Mouse (Mus musculus) thymus, postnatal 14 days (tissue): ENCODE results near the gene Ppfia3.
A peak's percentile ranks its signal among the peaks of the same experiment; 100 is the strongest.
"Not testable (repeated sequence)": the region's sequence is repeated elsewhere in the genome, so short reads cannot be mapped to it uniquely, and the experiment has no call there.

Source experiments
- DNase-seq: peaks from one replicate; pipeline ENCODE4 v3.0.0; 2021

Gene Ppfia3

DNA sequence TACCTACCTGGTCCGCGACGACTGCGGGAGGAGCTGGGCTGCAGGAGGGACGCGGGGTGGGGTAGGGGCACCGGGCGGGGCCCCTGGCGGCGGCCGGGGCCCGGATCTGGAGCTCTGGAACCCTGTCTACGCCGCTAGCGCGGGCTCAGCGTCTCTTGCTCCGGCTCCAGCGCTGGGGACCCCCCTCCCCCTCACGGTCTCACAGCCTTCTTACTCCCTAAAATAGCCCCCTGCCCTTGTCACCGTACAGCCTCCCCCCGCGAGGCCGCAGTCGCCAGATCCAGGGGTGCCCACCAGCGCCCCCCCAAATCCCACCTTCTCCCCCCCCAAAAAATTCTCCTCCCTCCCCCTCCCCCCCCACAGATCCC, at the start of gene Ppfia3:
Gene Ppfia3 (minus strand): TSS at position 368 of the 368 bp plus-strand sequence.
- DNase-seq: no peak

GRCm38 (mm10) chr7:45415636-45416035, 48.8 kb upstream of the Ppfia3 start:
- no peak for DNase-seq

GRCm38 (mm10) chr7:45414740-45415224, 48.0 kb upstream of the Ppfia3 start:
- DNase-seq: no peak

DNA sequence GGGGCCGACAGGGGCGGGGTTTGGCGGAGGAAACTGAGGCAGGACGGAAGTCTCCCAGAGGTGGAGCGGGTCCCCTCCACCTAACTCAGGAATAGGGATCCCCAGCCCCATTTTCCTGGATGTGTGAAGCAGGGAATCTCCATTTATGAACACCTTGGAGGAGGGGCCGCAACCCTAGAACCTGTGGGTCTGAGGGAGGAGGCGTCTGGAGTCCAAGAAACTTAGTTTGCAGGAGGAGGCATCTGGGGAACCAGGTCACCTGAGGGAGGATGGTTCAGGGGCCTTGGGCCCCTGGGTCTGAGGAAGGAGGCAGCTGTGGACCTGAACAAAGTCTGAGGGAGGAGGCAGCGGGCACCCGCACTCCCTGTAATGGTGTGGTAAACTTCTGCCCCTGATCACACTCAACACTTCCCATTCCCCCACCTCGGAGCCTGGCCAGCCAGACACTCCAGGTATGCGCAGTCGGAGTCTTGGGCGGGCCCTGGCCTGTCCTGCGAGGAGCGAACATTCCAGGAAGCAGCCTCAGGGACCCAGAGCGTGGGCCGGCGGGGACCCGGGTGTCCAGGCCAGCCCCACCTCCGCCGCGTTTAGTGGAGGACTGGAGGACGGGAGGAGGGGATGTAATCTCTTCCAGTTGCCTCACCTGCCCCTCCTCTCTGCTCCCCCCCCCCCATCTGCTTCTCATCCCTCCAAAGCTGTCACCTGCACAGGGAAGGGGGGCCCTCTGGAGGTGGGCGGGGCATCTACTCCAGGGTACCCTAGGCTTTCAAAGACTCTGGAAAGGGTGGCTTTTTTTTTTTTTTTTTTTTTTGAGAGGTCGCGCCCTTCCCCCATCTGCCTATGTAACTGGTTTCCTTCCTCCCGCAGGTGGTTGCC, 47.3 kb upstream of the Ppfia3 start:
- DNase-seq: no peak

DNA sequence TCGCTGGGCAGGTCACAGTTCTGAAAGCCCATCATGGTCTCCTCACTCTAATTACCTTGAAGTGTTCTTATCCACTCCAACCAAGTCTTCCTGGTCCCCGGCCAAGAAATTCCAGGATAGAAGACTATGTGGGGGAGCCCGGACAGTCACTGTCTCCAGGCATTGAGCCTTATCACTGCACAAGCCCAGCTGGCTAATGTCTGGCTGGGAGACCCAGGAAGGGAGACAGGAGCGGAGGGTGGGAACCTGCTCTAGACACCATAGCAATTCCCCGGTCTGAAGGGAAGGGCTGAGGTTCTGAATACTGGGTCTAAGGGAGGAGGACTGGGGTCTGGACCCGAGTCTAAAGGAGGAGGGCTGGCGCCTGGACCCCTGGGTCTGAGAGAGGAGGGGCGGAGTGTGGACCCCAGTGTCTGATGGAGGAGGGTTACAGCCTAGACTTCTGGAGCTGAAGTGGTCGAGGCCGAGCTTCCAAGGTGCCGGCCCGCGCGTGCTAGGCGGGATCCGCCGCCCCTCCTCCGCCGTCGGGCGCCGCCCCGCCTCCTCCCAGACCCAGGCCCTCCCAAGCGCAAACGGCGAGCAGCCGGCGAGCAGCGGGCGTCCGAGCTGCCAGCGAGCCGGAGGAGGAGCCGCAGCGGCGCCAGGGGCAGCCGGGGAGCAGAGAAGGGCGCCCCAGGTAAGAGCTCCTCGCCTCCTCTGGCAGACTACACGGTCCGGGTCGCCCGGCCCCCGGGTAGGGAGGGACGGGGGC, 46.5 kb upstream of the Ppfia3 start, which contains the start of gene Ntf5:
Gene Ntf5 (plus strand): TSS at position 583 of the 751 bp plus-strand sequence.
- DNase-seq: peak; percentile 47

DNA sequence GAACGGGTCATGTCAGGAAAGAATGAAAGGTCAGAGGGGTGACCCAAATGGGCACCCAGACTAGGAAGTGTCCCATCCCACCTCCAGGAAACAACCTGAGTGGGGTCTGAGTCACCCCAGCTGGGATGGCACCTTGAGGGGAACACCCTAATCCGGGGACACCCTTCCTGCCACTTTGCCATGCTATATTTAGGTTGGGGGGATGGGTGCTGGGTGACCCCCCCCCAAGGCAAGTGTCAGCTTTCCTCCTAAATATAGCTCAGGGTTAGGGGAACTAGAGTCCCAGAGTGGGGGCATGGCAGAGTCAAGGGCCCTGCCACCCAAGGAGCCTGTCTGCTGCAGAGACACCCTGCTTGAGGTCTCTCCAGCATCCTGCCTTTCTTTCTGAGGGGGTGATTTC, 45.6 kb upstream of the Ppfia3 start:
- DNase-seq: no peak

DNA sequence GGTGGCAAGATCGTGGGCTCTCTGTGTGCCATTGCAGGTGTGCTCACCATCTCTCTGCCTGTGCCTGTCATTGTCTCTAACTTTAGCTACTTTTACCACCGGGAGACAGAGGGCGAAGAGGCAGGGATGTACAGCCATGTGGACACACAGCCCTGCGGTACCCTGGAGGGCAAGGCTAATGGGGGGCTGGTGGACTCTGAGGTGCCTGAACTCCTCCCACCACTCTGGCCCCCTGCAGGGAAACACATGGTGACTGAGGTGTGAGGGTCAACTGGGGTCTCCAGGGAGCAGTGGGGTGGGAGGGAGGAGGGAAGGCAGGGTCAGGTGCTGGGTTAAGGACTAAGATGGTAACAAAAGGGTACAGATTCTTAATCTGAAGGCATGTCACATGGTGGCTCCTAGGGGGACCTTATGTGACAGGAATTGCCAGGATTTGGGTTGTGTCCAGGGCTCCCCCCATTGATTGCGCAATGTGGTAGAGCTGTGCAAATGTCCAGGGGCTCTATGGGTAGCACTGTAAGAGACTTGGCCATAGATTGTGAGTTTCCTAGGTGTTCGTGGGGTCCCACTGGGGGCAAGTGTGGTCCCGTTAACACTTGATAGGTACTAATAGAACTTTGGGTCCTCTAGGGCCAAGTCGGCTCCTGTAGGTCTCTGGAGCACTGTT, 42.8 kb upstream of the Ppfia3 start:
- DNase-seq: no peak

DNA sequence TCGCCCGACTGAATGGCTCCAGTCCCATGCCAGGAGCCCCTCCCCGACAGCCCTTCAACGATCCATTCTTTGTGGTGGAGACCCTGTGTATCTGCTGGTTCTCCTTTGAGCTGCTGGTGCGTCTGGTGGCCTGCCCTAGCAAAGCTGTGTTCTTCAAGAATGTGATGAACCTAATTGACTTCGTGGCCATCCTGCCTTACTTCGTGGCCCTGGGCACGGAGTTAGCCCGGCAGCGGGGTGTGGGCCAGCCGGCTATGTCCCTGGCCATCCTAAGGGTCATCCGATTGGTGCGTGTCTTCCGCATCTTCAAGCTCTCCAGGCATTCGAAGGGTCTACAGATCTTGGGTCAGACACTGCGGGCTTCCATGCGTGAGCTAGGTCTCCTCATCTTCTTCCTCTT, 42.1 kb upstream of the Ppfia3 start:
- no peak for DNase-seq

- DNase-seq: no peak
These were observed 41.5 kb upstream of the Ppfia3 start for GRCm38 (mm10) chr7:45408351-45408750.

- DNase-seq: no peak
These were observed 41.0 kb upstream of the Ppfia3 start for GRCm38 (mm10) chr7:45407836-45408235.

DNA sequence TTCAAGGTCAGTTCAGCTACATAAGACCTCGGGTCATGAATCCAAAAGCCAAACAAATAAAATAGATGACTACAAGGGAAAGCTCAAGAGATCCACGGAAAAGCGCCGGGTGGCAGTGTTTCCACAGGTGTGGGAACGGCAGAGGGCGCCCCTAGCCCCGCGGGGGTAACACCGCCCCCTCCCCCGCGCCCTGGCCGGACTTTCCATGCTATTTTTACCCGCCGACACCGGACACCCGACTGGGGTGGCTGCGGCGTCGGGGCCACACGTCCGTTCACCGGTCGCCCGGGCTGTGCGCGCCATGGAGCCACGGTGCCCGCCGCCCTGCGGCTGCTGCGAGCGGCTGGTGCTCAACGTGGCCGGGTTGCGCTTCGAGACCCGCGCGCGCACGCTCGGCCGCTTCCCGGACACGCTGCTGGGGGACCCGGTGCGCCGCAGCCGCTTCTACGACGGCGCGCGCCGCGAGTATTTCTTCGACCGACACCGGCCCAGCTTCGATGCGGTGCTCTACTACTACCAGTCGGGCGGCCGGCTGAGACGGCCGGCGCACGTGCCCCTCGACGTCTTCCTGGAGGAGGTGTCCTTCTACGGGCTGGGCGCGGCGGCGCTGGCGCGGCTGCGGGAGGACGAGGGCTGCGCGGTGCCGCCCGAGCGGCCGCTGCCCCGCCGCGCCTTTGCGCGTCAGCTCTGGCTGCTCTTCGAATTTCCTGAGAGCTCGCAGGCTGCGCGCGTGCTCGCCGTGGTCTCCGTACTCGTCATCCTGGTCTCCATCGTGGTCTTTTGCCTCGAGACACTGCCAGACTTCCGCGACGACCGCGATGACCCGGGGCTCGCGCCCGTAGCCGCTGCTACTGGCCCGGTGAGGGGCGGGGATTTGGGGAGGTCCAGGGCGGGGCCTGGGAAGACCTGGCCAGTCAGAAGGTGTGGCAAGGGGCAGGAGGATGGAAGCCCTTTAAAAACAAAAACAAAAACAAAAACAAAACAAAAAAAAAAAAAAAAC, 39.6 kb upstream of the Ppfia3 start:
- no peak for DNase-seq

GRCm38 (mm10) chr7:45405091-45406075, 38.6 kb upstream of the Ppfia3 start, which contains the start of gene Kcna7:
Kcna7 (plus strand) TSS chr7:45405653.
- DNase-seq: peak; percentile 82

GRCm38 (mm10) chr7:45403532-45404261, 36.9 kb upstream of the Ppfia3 start:
- peak; percentile 71 for DNase-seq

GRCm38 (mm10) chr7:45401521-45402085, 34.8 kb upstream of the Ppfia3 start:
- DNase-seq: no peak

DNA sequence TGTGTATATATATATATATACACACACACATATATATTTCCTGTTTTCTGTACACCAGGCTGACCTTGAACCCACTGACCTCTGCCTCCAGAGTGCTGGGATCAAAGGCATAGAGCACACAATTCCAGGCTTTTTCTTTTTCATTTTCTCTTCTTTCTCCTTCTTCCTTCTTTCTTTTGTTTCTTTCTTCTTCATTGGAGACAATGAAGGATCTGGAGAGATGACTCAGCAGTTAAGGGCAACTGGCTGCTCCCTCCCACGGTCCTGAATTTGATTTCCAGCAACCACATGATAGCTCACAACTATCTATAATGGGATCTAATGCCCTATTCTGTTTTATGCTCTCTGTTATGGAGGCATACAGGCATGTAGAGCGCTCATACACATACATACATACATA, 30.0 kb upstream of the Ppfia3 start:
- no peak for DNase-seq

DNA sequence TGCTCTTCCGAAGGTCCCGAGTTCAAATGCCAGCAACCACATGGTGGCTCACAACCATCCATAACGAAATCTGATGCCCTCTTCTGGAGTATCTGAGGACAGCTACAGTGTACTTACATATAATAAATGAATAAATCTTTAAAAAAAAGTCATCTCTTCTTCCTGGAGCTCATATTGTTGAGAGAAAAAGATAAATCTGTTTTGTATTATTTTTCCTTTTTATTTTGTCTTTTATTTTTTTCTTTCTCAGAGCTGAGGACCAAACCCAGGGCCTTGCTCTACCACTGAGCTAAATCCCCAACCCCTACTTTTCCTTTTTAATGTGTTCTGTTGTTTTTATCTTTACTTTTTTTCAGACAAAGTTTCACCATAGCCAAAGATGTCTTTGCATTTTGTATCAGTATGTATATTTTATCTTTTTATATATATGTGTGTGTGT, 29.5 kb upstream of the Ppfia3 start:
- DNase-seq: not testable (repeated sequence)

GRCm38 (mm10) chr7:45395578-45396336, 28.9 kb upstream of the Ppfia3 start, which contains the start of gene Snrnp70:
Snrnp70 (minus strand) TSS chr7:45395742.
- DNase-seq: peak; percentile 100

DNA sequence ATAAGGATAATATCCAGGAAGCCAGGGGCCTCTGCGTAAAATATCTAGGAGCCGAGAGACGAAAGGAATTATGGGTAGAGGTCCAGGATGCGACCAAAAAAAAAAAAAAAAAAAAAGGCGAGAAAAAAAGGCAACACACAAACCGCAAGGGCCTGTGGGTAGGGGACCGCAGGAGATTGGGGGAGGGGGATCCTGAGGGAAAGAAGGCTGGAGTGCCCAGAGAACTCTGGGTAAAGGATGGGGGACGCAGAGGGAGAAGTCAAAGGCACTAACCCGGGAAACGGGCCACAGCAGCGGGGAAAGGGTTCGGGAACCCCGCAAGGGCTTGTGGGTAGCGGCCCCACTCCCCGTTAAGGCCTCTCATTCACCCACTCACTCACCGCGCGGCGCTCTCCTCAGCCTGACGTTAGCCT, 28.3 kb upstream of the Ppfia3 start:
- DNase-seq: no peak

- DNase-seq: no peak
These were observed 19.3 kb upstream of the Ppfia3 start for GRCm38 (mm10) chr7:45386077-45386476.
